Mouse (Mus musculus) frontal cortex, postnatal 10 days (tissue): ENCODE measurements around the gene Cxcr5.

Experiments
- DNase-seq, 2 experiments: peaks; one replicate each; pipeline ENCODE4 v3.0.0; 2022; ENCODE audit warnings: low spot score in 2 of 2, mixed read lengths in 1 of 2

Gene Cxcr5

GRCm38 (mm10) chr9:44537625-44538301, 23.9 kb downstream of the Cxcr5 start:
- DNase-seq = no peak

GRCm38 (mm10) chr9:44532991-44533580, 28.6 kb downstream of the Cxcr5 start:
- no peak for DNase-seq

GRCm38 (mm10) chr9:44528340-44528739, 33.3 kb downstream of the Cxcr5 start:
- no peak for DNase-seq

GRCm38 (mm10) chr9:44526337-44527112, 35.2 kb downstream of the Cxcr5 start:
- no peak for DNase-seq

GRCm38 (mm10) chr9:44525589-44525988, 36.1 kb downstream of the Cxcr5 start:
- DNase-seq = no peak

GRCm38 (mm10) chr9:44525001-44525400, 36.7 kb downstream of the Cxcr5 start:
- DNase-seq = no peak

GRCm38 (mm10) chr9:44524235-44524826, 37.3 kb downstream of the Cxcr5 start:
- no peak for DNase-seq

- no peak for DNase-seq
These were observed 38.0 kb downstream of the Cxcr5 start for GRCm38 (mm10) chr9:44523686-44524085.

GRCm38 (mm10) chr9:44521927-44522326, 39.8 kb downstream of the Cxcr5 start:
- DNase-seq = no peak

GRCm38 (mm10) chr9:44518068-44518467, 43.6 kb downstream of the Cxcr5 start:
- DNase-seq = peak in 1 of 2 experiments; percentile 39

GRCm38 (mm10) chr9:44517368-44517767, 44.3 kb downstream of the Cxcr5 start:
- DNase-seq = no peak

GRCm38 (mm10) chr9:44515891-44516290, 45.8 kb downstream of the Cxcr5 start:
- no peak for DNase-seq

- DNase-seq = peak in 1 of 2 experiments; percentile 13
These were observed 46.4 kb downstream of the Cxcr5 start for GRCm38 (mm10) chr9:44515131-44515751.

- no peak for DNase-seq
These were observed 47.5 kb downstream of the Cxcr5 start for GRCm38 (mm10) chr9:44514147-44514546.

- no peak for DNase-seq
These were observed 48.1 kb downstream of the Cxcr5 start for GRCm38 (mm10) chr9:44513610-44514009.

GRCm38 (mm10) chr9:44513121-44513520, 48.6 kb downstream of the Cxcr5 start:
- DNase-seq = no peak

GRCm38 (mm10) chr9:44512717-44513003, 49.0 kb downstream of the Cxcr5 start:
- no peak for DNase-seq

- peak in 1 of 2 experiments; percentile 24 for DNase-seq
These were observed 49.6 kb downstream of the Cxcr5 start for GRCm38 (mm10) chr9:44511935-44512716.

GRCm38 (mm10) chr9:44510872-44511601, 50.6 kb downstream of the Cxcr5 start:
- peak; percentile 47 to 52 for DNase-seq

GRCm38 (mm10) chr9:44510355-44510871, 51.3 kb downstream of the Cxcr5 start:
- peak in 1 of 2 experiments; percentile 13 for DNase-seq
